Mouse (Mus musculus) hindbrain, embryonic 15.5 days (tissue): ENCODE results near the gene Adcy9. TPM values are rescaled to one million over a fixed set of nuclear protein-coding genes. Genes with fewer than 3 reads are reported as not detected.

Source experiments
- ATAC-seq: fragments of 200-750 bp; cut with Nextera tagmentation; 2 replicates; pipeline ENCODE4 v1.8.0; 2017; ENCODE audit warnings: low read depth, moderate number of reproducible peaks, moderate TSS enrichment; ENCODE audit not compliant: low FRiP score
- H3K27ac ChIP-seq: fragments of 300-500 bp; sonication (generic); replicated peaks from 2 replicates; pipeline ENCODE4 v1.5.1; 2015; ENCODE audit warnings: mild to moderate bottlenecking, inconsistent platforms
- H3K27me3 ChIP-seq: fragments of 300-500 bp; sonication (generic); 2 replicates; pipeline ENCODE4 v1.6.1; 2015; ENCODE audit warnings: control low read depth, inconsistent platforms
- H3K36me3 ChIP-seq: fragments of 300-500 bp; sonication (generic); 2 replicates; pipeline ENCODE4 v1.6.1; 2015; ENCODE audit warnings: control low read depth, inconsistent platforms
- H3K4me1 ChIP-seq: fragments of 300-500 bp; sonication (generic); replicated peaks from 2 replicates; pipeline ENCODE4 v1.6.1; 2015; ENCODE audit warnings: control low read depth, inconsistent platforms
- H3K4me2 ChIP-seq: fragments of 300-500 bp; sonication (generic); 2 replicates; pipeline ENCODE4 v1.6.1; 2015; ENCODE audit warnings: moderate library complexity, mild to moderate bottlenecking, inconsistent platforms
- H3K4me3 ChIP-seq: fragments of 300-500 bp; sonication (generic); 2 replicates; pipeline ENCODE4 v1.5.1; 2015; ENCODE audit warnings: mild to moderate bottlenecking, inconsistent platforms
- H3K9ac ChIP-seq: fragments of 300-500 bp; sonication (generic); 2 replicates; pipeline ENCODE4 v1.6.1; 2015; ENCODE audit warnings: inconsistent platforms
- H3K9me3 ChIP-seq: fragments of 300-500 bp; sonication (generic); 2 replicates; pipeline ENCODE4 v1.6.1; 2016; ENCODE audit warnings: control low read depth, inconsistent platforms
- WGBS: fragments of 180-500 bp; shearing (Covaris S2); methylation state at CpG from one replicate; pipeline ENCODE4 v1.1.7; 2015; 5-methylcytosine and 5-hydroxymethylcytosine counted together
- polyA plus RNA-seq: library from polyadenylated mRNA; unstranded; fragments of >200 nt; fragmentation: Nextera tagmentation; extraction: Ambion mirVana; gene quantifications from 2 replicates; pipeline ENCODE4 v1.2.1, GENCODE M21; 2015

The Adcy9 gene
- polyA plus RNA-seq, 1 experiment from 2014 or later, result 4.9 TPM

GRCm38 (mm10) chr16:4327081-4327480, 93.2 kb downstream of the Adcy9 start:
- no peak overlapping the region for H3K9ac ChIP-seq
- H3K4me1 ChIP-seq, result no peaks in the 10 kb centered on the region
- H3K4me2 ChIP-seq, result no peak overlapping the region
- H3K9me3 ChIP-seq, result no peaks in the 10 kb centered on the region
- H3K27me3 ChIP-seq, result no peaks in the 10 kb centered on the region
- H3K4me3 ChIP-seq, result no peak overlapping the region
- no peak overlapping the region for H3K27ac ChIP-seq
- H3K36me3 ChIP-seq, result no peaks in the 10 kb centered on the region
- ATAC-seq, result no peak

GRCm38 (mm10) chr16:4325801-4326200, 94.5 kb downstream of the Adcy9 start:
- Histone ChIP-seq H3K4me3 (no peak overlapping the region), H3K9me3 (no peaks in the 10 kb centered on the region), H3K4me2 (no peak overlapping the region), H3K4me1 (no peaks in the 10 kb centered on the region), H3K27ac (no peak overlapping the region), H3K27me3 (no peaks in the 10 kb centered on the region), H3K9ac (no peak overlapping the region), H3K36me3 (no peaks in the 10 kb centered on the region)
- 75% methylated on average over 2 of the region's 2 CpGs for WGBS
- ATAC-seq, result no peak

GRCm38 (mm10) chr16:4324967-4325366, 95.3 kb downstream of the Adcy9 start:
- Histone ChIP-seq H3K27me3 (no peaks in the 10 kb centered on the region), H3K9ac (no peak overlapping the region), H3K4me3 (no peak overlapping the region), H3K9me3 (no peaks in the 10 kb centered on the region), H3K4me2 (no peak overlapping the region), H3K27ac (no peak overlapping the region), H3K4me1 (no peaks in the 10 kb centered on the region), H3K36me3 (no peaks in the 10 kb centered on the region)
- no peak for ATAC-seq

DNA sequence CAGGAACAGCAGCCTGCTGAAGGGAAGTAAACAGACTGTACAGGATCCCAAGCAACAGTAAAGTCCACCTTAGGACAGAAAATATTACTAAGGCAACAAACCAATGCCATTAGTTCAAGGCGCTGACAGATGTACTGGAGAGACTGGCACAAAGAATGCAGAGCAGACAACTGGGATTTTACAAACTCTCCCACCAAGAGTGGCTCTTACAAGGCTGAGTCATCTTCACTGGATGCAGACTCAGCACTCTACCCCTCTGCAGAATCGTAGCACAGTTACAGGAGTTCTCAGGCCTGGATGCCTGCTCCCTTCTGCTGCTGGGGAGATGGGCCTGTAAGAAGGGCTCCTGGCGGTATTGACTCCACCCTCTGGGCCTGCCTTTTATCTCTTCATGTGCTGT, 99.4 kb downstream of the Adcy9 start:
- no peak overlapping the region for H3K4me3 ChIP-seq
- no peak overlapping the region for H3K9ac ChIP-seq
- ATAC-seq, result no peak
- H3K27me3 ChIP-seq, result no peaks in the 10 kb centered on the region
- H3K9me3 ChIP-seq, result no peaks in the 10 kb centered on the region
- no peaks in the 10 kb centered on the region for H3K36me3 ChIP-seq
- 75% methylated on average over 3 of the region's 3 CpGs for WGBS
- H3K4me1 ChIP-seq, result peaks cover 8% of the 10 kb centered on the region; the same call in 1 of the 2 replicates
- H3K4me2 ChIP-seq, result no peak overlapping the region
- H3K27ac ChIP-seq, result no peak overlapping the region

GRCm38 (mm10) chr16:4318001-4318526, 102.2 kb downstream of the Adcy9 start:
- H3K27me3 ChIP-seq, result no peaks in the 10 kb centered on the region
- H3K4me2 ChIP-seq, result no peak overlapping the region
- no peaks in the 10 kb centered on the region for H3K9me3 ChIP-seq
- H3K4me3 ChIP-seq, result no peak overlapping the region
- no peak overlapping the region for H3K9ac ChIP-seq
- 62% methylated on average over 6 of the region's 6 CpGs for WGBS
- H3K36me3 ChIP-seq, result no peaks in the 10 kb centered on the region
- H3K4me1 ChIP-seq, result peaks cover 8% of the 10 kb centered on the region; the same call in 1 of the 2 replicates
- peak; percentile 70; the same call in 1 of the 2 replicates for ATAC-seq
- no peak overlapping the region for H3K27ac ChIP-seq

DNA sequence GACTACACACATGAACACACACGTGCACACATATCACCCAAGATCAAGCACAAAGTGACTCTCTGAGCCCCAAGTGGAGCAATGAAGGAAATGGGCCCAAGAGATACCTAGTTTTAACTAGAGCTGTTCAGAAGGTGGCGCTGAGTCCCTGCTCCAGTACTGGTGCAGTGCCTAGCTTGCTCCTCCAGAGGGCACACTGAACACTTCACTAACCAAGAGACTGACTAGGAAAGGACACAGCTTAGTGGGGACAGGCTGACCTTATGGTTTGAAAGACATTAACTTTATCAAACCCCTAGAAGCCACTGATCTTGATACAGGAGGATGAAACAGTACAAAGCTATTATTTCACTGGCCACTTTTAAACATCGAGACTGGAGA, 104.2 kb downstream of the Adcy9 start:
- H3K36me3 ChIP-seq, result no peaks in the 10 kb centered on the region
- H3K4me3 ChIP-seq, result no peak overlapping the region
- H3K27ac ChIP-seq, result no peak overlapping the region
- peak; percentile 65; the same call in 1 of the 2 replicates for ATAC-seq
- H3K27me3 ChIP-seq, result no peaks in the 10 kb centered on the region
- no peak overlapping the region for H3K4me2 ChIP-seq
- no peaks in the 10 kb centered on the region for H3K9me3 ChIP-seq
- no peak overlapping the region for H3K9ac ChIP-seq
- peaks cover 8% of the 10 kb centered on the region; the same call in 1 of the 2 replicates for H3K4me1 ChIP-seq
- WGBS, result 32% methylated on average over 3 of the region's 3 CpGs

DNA sequence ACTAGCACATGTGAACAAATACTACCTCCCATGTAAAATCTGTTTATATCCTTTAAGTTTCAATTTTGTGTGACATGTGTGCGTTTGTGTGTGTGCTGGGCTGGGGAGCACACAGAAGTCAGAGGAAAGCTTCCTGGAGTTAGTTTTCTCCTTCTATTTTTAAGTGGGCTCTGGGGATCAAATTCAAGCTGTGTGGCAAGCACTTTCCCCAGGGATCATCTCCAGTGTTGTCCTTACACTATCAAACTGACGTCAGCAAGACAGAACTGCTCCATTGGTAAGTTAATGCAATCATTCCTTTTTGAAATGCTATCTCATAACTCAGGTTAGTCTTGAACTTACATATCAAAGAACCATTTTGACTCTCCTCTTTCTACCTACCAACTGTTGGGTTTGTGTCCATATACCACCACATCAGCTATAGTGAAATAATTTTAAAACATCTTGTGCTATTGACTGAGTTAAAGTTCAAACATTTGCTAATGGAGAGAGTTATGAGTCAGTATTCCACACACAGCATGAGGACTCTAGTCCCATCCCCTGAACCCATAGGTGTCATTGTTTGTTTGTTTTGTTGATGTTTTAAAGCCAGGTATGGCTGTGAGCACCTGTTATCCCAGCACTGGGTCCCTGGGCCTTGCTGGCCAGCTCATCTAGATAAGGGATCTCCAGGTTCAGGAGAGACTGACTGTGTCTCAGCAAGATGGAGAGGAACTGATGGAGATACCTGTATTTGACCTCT, 104.8 kb downstream of the Adcy9 start:
- no peaks in the 10 kb centered on the region for H3K27me3 ChIP-seq
- no peak for ATAC-seq
- H3K4me3 ChIP-seq, result no peak overlapping the region
- H3K27ac ChIP-seq, result no peak overlapping the region
- peaks cover 8% of the 10 kb centered on the region; the same call in 1 of the 2 replicates for H3K4me1 ChIP-seq
- no peak overlapping the region for H3K9ac ChIP-seq
- no peak overlapping the region for H3K4me2 ChIP-seq
- H3K9me3 ChIP-seq, result no peaks in the 10 kb centered on the region
- WGBS, result 79% methylated on average over 2 of the region's 2 CpGs
- no peaks in the 10 kb centered on the region for H3K36me3 ChIP-seq

- H3K4me1 ChIP-seq, result peaks cover 8% of the 10 kb centered on the region; the same call in 1 of the 2 replicates
- no peak overlapping the region for H3K4me3 ChIP-seq
- no peak for ATAC-seq
- no peak overlapping the region for H3K4me2 ChIP-seq
- H3K9me3 ChIP-seq, result no peaks in the 10 kb centered on the region
- 84% methylated on average over 4 of the region's 4 CpGs for WGBS
- H3K27ac ChIP-seq, result no peak overlapping the region
- H3K27me3 ChIP-seq, result no peaks in the 10 kb centered on the region
- H3K9ac ChIP-seq, result no peak overlapping the region
- H3K36me3 ChIP-seq, result no peaks in the 10 kb centered on the region
Observed at GRCm38 (mm10) chr16:4314891-4315290, 105.4 kb downstream of the Adcy9 start.

- WGBS, result 63% methylated on average over 2 of the region's 2 CpGs
- H3K4me2 ChIP-seq, result no peak overlapping the region
- no peaks in the 10 kb centered on the region for H3K4me1 ChIP-seq
- no peak for ATAC-seq
- H3K9me3 ChIP-seq, result no peaks in the 10 kb centered on the region
- no peaks in the 10 kb centered on the region for H3K36me3 ChIP-seq
- no peak overlapping the region for H3K4me3 ChIP-seq
- H3K9ac ChIP-seq, result no peak overlapping the region
- H3K27me3 ChIP-seq, result no peaks in the 10 kb centered on the region
- no peak overlapping the region for H3K27ac ChIP-seq
Observed at GRCm38 (mm10) chr16:4312018-4312417, 108.3 kb downstream of the Adcy9 start.

DNA sequence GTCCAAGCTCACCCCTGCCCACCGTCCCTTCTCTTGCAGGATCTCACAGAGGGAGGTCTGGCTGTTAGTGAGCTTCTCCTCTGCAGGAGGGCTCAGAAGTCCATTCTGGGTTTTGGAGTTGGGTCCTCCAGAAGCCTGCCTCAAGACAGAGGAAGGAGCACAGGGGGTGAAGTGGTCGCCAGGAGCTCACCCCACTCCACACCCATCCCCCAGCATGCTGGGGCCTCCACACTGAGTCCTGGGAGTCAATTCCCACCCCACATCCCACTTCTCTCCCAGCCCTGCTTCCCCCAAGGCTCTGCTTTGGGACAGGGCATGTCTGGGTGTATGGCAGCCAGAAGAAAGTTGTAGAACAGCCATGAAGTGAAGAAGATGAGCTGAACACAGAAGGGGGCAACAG, 108.7 kb downstream of the Adcy9 start:
- H3K9ac ChIP-seq, result no peak overlapping the region
- WGBS, result 44% methylated on average over 2 of the region's 2 CpGs
- no peaks in the 10 kb centered on the region for H3K9me3 ChIP-seq

DNA sequence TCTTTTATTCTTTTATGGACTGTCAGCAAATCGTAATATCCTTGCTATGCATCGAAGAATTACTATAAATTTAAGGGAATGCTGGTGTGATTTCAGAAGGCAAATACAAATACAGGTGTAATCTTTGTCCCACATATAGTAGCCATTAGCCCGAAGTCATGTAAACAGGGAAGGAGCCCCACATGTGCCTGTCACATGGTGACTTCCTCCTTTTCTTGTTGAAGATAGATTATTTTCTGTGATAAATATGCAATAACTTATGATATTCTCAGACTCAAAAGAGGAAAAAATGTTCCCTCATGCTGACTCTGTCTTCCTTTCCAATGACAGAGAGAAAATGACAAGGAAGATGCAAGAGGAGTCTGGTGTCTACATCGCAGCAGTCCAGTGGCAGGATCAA, 112.5 kb downstream of the Adcy9 start:
- no peak overlapping the region for H3K4me2 ChIP-seq
- H3K27ac ChIP-seq, result no peak overlapping the region
- no peaks in the 10 kb centered on the region for H3K4me1 ChIP-seq
- ATAC-seq, result no peak
- H3K27me3 ChIP-seq, result no peaks in the 10 kb centered on the region
- 85% methylated on average over 4 of the region's 4 CpGs for WGBS
- no peaks in the 10 kb centered on the region for H3K9me3 ChIP-seq
- no peak overlapping the region for H3K4me3 ChIP-seq
- H3K9ac ChIP-seq, result no peak overlapping the region
- H3K36me3 ChIP-seq, result peaks cover 6% of the 10 kb centered on the region

More for the DNA sequence above, 108.7 kb downstream of the Adcy9 start:
- Histone ChIP-seq H3K4me3 (no peak overlapping the region), H3K27ac (no peak overlapping the region), H3K4me1 (no peaks in the 10 kb centered on the region), H3K36me3 (no peaks in the 10 kb centered on the region), H3K4me2 (no peak overlapping the region), H3K27me3 (no peaks in the 10 kb centered on the region)
- no peak for ATAC-seq

DNA sequence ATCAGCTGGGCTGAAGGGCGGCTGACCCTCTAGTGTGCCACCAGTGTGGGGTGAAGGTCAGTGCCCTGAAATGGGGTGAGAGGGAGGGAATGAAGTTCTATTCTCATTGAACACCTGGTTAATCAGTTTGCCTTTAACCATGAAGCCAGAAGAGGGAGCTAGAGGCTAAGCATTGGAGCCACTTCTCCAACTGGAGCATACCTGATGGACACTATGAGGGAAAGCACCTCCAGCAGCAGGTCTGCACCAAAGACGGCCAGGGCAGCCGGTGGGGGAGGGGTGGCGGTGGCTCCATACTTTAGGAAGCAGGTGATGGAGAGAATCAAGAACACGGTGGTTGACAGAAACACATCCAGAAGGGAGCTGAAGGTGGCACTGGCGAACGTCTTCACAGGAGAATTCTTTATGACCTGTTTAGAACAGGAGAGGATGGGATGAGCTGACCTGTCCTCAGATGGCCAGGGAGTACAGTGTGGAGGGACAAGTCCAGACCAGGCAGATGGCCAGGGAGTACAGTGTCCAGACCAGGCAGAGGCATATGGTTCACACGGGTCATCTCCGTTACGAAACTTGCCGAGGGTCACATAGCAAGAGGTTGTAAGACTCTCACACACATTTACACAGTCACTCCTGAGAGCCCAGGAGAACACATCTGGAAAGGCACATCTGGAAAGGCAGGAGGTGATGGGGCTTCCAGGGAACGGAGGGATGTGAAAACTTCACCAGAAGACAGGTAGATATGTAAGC, 115.9 kb downstream of the Adcy9 start:
- Histone ChIP-seq H3K27me3 (no peaks in the 10 kb centered on the region), H3K9me3 (no peaks in the 10 kb centered on the region), H3K4me2 (no peak overlapping the region), H3K27ac (no peak overlapping the region), H3K36me3 (peaks cover 6% of the 10 kb centered on the region), H3K4me1 (no peaks in the 10 kb centered on the region), H3K4me3 (no peak overlapping the region), H3K9ac (no peak overlapping the region)
- peak; percentile 66; the same call in 1 of the 2 replicates for ATAC-seq
- 70% methylated on average over 12 of the region's 12 CpGs for WGBS
